Comparison of ENCODE assay signal across 14 mouse cellular contexts in the genomic region with DNA sequence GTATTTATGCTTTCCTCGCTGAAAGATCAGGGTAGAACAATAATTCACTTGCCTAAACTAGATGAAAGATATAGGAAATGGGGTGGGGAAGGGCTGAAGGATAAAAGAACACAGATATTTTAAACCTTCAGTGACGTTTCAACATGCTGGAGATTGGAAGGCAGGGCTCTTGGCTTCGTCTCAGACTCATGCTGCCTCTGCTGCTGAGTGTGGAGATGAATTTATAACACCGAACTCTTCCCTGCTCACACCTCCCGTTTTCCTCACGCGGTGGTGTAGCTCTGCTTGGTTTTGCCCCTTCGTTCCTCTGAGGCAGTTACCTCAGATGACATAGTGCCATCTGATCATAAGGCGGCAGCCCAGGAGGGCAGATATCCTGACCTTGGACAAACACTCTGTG. TPM values are rescaled to one million over a fixed set of nuclear protein-coding genes. Genes with fewer than 3 reads are reported as not detected.
DNase-seq lines count a peak whose midpoint lies in the region; ATAC-seq lines count a peak whose summit lies in the region.
"Had no signal": no experiment of that assay in that cellular context is flagged by ENCODE, and none has a peak within 500 bp of the region (broad histone marks: within the 10 kb centered on the region; RNA-seq: fewer than 3 reads in every experiment).

No protein-coding gene starts in this region.

- no peaks in the 10 kb centered on the region for H3K36me3 ChIP-seq in forebrain, embryonic 13.5 days (ENCODE audit: poor library complexity, severe bottlenecking)
- no peaks in the 10 kb centered on the region for H3K36me3 ChIP-seq in forebrain, embryonic 12.5 days (replicated peaks)
- no peaks in the 10 kb centered on the region for H3K36me3 ChIP-seq in hindbrain, embryonic 12.5 days
- H3K36me3 ChIP-seq in midbrain, embryonic 11.5 days (ENCODE audit: control insufficient read depth, insufficient read depth, low read length): no peaks in the 10 kb centered on the region
- H3K36me3 ChIP-seq: G1E; limb, embryonic 15.5 days had no signal

- peak; percentile 19; the same call in 1 of the 2 replicates for ATAC-seq in forebrain, embryonic 13.5 days
- no peak for ATAC-seq in forebrain, embryonic 12.5 days (ENCODE audit: low FRiP score)
- ATAC-seq in hindbrain, embryonic 12.5 days (ENCODE audit: low FRiP score): no peak
- no peak for ATAC-seq in midbrain, embryonic 11.5 days (ENCODE audit: low FRiP score)
- ATAC-seq: lung, postnatal 0 days had no signal

- DNase-seq in midbrain, embryonic 11.5 days (ENCODE audit: low spot score, missing footprints): no peak
- peak; percentile 44 for DNase-seq in right cerebral cortex, postnatal 14 days
- DNase-seq in lung, adult 18-20 months: no peak
- no peak for DNase-seq in kidney, postnatal 10 days
- no peak for DNase-seq in kidney, postnatal 14 days
- DNase-seq: embryo, embryonic 11 days; heart, adult 2 months had no signal

- no peak overlapping the region for H3K27ac ChIP-seq in forebrain, embryonic 13.5 days
- no peak overlapping the region for H3K27ac ChIP-seq in forebrain, embryonic 12.5 days
- H3K27ac ChIP-seq in hindbrain, embryonic 12.5 days: peak overlapping the region; percentile 62; the same call in 1 of the 2 replicates
- peak overlapping the region; percentile 6; the same call in 1 of the 2 replicates for H3K27ac ChIP-seq in midbrain, embryonic 11.5 days (ENCODE audit: low read depth, low read length)
- H3K27ac ChIP-seq: heart, adult 2 months; limb, embryonic 15.5 days; stomach, postnatal 0 days had no signal

- WGBS in forebrain, embryonic 13.5 days: 82% methylated on average over 9 of the region's 9 CpGs
- WGBS in forebrain, embryonic 12.5 days: 85% methylated on average over 9 of the region's 9 CpGs
- WGBS in hindbrain, embryonic 12.5 days: 84% methylated on average over 9 of the region's 9 CpGs
- WGBS in midbrain, embryonic 11.5 days: 82% methylated on average over 9 of the region's 9 CpGs

- peaks cover 15% of the 10 kb centered on the region for H3K4me1 ChIP-seq in forebrain, embryonic 13.5 days
- peaks cover 25% of the 10 kb centered on the region for H3K4me1 ChIP-seq in forebrain, embryonic 12.5 days
- peaks cover 18% of the 10 kb centered on the region for H3K4me1 ChIP-seq in hindbrain, embryonic 12.5 days
- peaks cover 18% of the 10 kb centered on the region for H3K4me1 ChIP-seq in midbrain, embryonic 11.5 days (ENCODE audit: control insufficient read depth, insufficient read depth, low read length)
- H3K4me1 ChIP-seq: limb, embryonic 15.5 days had no signal

- no peak overlapping the region for H3K4me2 ChIP-seq in forebrain, embryonic 13.5 days
- H3K4me2 ChIP-seq in forebrain, embryonic 12.5 days: no peak overlapping the region
- no peak overlapping the region for H3K4me2 ChIP-seq in hindbrain, embryonic 12.5 days (replicated peaks)
- H3K4me2 ChIP-seq in midbrain, embryonic 11.5 days: no peak overlapping the region
- H3K4me2 ChIP-seq: limb, embryonic 15.5 days had no signal

- H3K9ac ChIP-seq in forebrain, embryonic 13.5 days: no peak overlapping the region
- no peak overlapping the region for H3K9ac ChIP-seq in forebrain, embryonic 12.5 days
- no peak overlapping the region for H3K9ac ChIP-seq in hindbrain, embryonic 12.5 days
- H3K9ac ChIP-seq in midbrain, embryonic 11.5 days (ENCODE audit: low read length): no peak overlapping the region
- H3K9ac ChIP-seq: limb, embryonic 15.5 days had no signal

- H3K4me3 ChIP-seq in forebrain, embryonic 13.5 days: no peak overlapping the region
- no peak overlapping the region for H3K4me3 ChIP-seq in forebrain, embryonic 12.5 days (replicated peaks)
- H3K4me3 ChIP-seq in hindbrain, embryonic 12.5 days: no peak overlapping the region
- H3K4me3 ChIP-seq in midbrain, embryonic 11.5 days (ENCODE audit: low read depth, low read length): no peak overlapping the region
- H3K4me3 ChIP-seq: heart, adult 2 months; limb, embryonic 15.5 days had no signal

- no peaks in the 10 kb centered on the region for H3K27me3 ChIP-seq in forebrain, embryonic 13.5 days
- no peaks in the 10 kb centered on the region for H3K27me3 ChIP-seq in forebrain, embryonic 12.5 days
- no peaks in the 10 kb centered on the region for H3K27me3 ChIP-seq in hindbrain, embryonic 12.5 days
- H3K27me3 ChIP-seq in midbrain, embryonic 11.5 days (ENCODE audit: control insufficient read depth, insufficient read depth, low read length): no peaks in the 10 kb centered on the region
- H3K27me3 ChIP-seq: limb, embryonic 15.5 days had no signal

- no peaks in the 10 kb centered on the region for H3K9me3 ChIP-seq in forebrain, embryonic 13.5 days (replicated peaks)
- no peaks in the 10 kb centered on the region for H3K9me3 ChIP-seq in forebrain, embryonic 12.5 days
- H3K9me3 ChIP-seq in hindbrain, embryonic 12.5 days (replicated peaks): no peaks in the 10 kb centered on the region
- no peaks in the 10 kb centered on the region for H3K9me3 ChIP-seq in midbrain, embryonic 11.5 days (ENCODE audit: control insufficient read depth, low read length)
- H3K9me3 ChIP-seq: G1E; limb, embryonic 15.5 days had no signal

RNA-seq across cellular contexts. Expression of gene Trim9, which starts 21.4 kb away (rescaled TPM):
- 21.7 and 26.8 TPM in 2 replicates for polyA plus RNA-seq in forebrain, embryonic 13.5 days (2015; fragmentation: Nextera tagmentation; extraction: Ambion mirVana)
- polyA plus RNA-seq in forebrain, embryonic 12.5 days (2016; fragmentation: Nextera tagmentation; extraction: Ambion mirVana): 17.5 and 18.1 TPM in 2 replicates
- 25.6 and 27.8 TPM in 2 replicates for polyA plus RNA-seq in hindbrain, embryonic 12.5 days (2016; fragmentation: Nextera tagmentation; extraction: Ambion mirVana)
- 26.8 and 28.4 TPM in 2 replicates for polyA plus RNA-seq in midbrain, embryonic 11.5 days (2014; fragmentation: Nextera tagmentation; extraction: Ambion mirVana)
- polyA plus RNA-seq: G1E had no signal

Comparison
In these comparisons a context has a peak if more than half of its experiments do, and no peak if none do; other contexts are left out.
1. H3K27ac ChIP-seq: peak in hindbrain, embryonic 12.5 days (single experiment) and midbrain, embryonic 11.5 days (single experiment); none in forebrain, embryonic 13.5 days (single experiment) and forebrain, embryonic 12.5 days (single experiment).